Mouse (Mus musculus) embryonic facial prominence, embryonic 12.5 days (tissue): ENCODE measurements around the gene Doc2a. TPM values are rescaled to one million over a fixed set of nuclear protein-coding genes. Genes with fewer than 3 reads are reported as not detected.

Experiments
- polyA plus RNA-seq: library from polyadenylated mRNA; unstranded; fragments of >200 nt; fragmentation: Nextera tagmentation; extraction: Ambion mirVana; gene quantifications from 2 replicates; pipeline ENCODE4 v1.2.1, GENCODE M21; 2016

Gene Doc2a
- polyA plus RNA-seq, 1 experiment from 2014 or later: 2.8 TPM

Other genes with a start within 250 kb of the Doc2a start
- gene Nupr1, start 216.6 kb upstream of the Doc2a start, polyA plus RNA-seq: 4.3 and 5.6 TPM in 2 replicates
- gene Sgf29, start 198.1 kb upstream of the Doc2a start, polyA plus RNA-seq: 43.6 and 48.2 TPM in 2 replicates
- gene Sult1a1, start 171.0 kb upstream of the Doc2a start, polyA plus RNA-seq: 0.97 and 1.6 TPM in 2 replicates
- gene Bola2, start 152.0 kb upstream of the Doc2a start, polyA plus RNA-seq: 138 and 141 TPM in 2 replicates
- gene Slx1b, start 151.6 kb upstream of the Doc2a start, polyA plus RNA-seq: 13.4 and 13.5 TPM in 2 replicates
- 37.8 and 39.0 TPM in 2 replicates for gene Coro1a, start 139.6 kb upstream of the Doc2a start, polyA plus RNA-seq
- gene Mapk3, start 87.8 kb upstream of the Doc2a start, polyA plus RNA-seq: 52.2 and 54.5 TPM in 2 replicates
- 1.00 and 1.6 TPM in 2 replicates for gene Gdpd3, start 81.1 kb upstream of the Doc2a start, polyA plus RNA-seq
- gene Ypel3, start 70.5 kb upstream of the Doc2a start, polyA plus RNA-seq: 118 and 119 TPM in 2 replicates
- gene Tbx6, start 65.9 kb upstream of the Doc2a start, polyA plus RNA-seq: 0.61 and 0.85 TPM in 2 replicates
- gene Ppp4c, start 54.9 kb upstream of the Doc2a start, polyA plus RNA-seq: 362 and 385 TPM in 2 replicates
- gene Fam57b, start 49.7 kb upstream of the Doc2a start, polyA plus RNA-seq: 1.2 and 2.0 TPM in 2 replicates
- not detected in 2 replicates for gene 4930451I11Rik, start 15.8 kb upstream of the Doc2a start, polyA plus RNA-seq
- 43.7 and 45.6 TPM in 2 replicates for gene Hirip3, start 14.6 kb downstream of the Doc2a start, polyA plus RNA-seq
- gene Ino80e, start 15.0 kb downstream of the Doc2a start, polyA plus RNA-seq: 96.7 and 99.6 TPM in 2 replicates
- 57.7 and 61.3 TPM in 2 replicates for gene Taok2, start 37.3 kb downstream of the Doc2a start, polyA plus RNA-seq
- gene Tmem219, start 75.5 kb downstream of the Doc2a start, polyA plus RNA-seq: 18.6 and 22.2 TPM in 2 replicates
- gene Kctd13, start 81.5 kb downstream of the Doc2a start, polyA plus RNA-seq: 20.6 and 25.0 TPM in 2 replicates
- 0.55 and 0.77 TPM in 2 replicates for gene Asphd1, start 102.2 kb downstream of the Doc2a start, polyA plus RNA-seq
- 0.97 and 1.8 TPM in 2 replicates for gene Sez6l2, start 103.1 kb downstream of the Doc2a start, polyA plus RNA-seq
- gene Cdipt, start 128.5 kb downstream of the Doc2a start, polyA plus RNA-seq: 88.0 and 94.0 TPM in 2 replicates
- gene Cdiptos, start 128.7 kb downstream of the Doc2a start, polyA plus RNA-seq: 0.53 and 1.6 TPM in 2 replicates
- 5.6 and 7.1 TPM in 2 replicates for gene Mvp, start 167.2 kb downstream of the Doc2a start, polyA plus RNA-seq
- gene Pagr1b, start 169.1 kb downstream of the Doc2a start, polyA plus RNA-seq: 0.37 TPM in 1 of 2 replicates, not detected in the other
- 51.4 and 76.7 TPM in 2 replicates for gene Pagr1a, start 169.9 kb downstream of the Doc2a start, polyA plus RNA-seq
- gene Gm42742, start 173.7 kb downstream of the Doc2a start, polyA plus RNA-seq: 59.3 and 77.8 TPM in 2 replicates
- gene Prrt2, start 173.8 kb downstream of the Doc2a start, polyA plus RNA-seq: 8.9 and 9.6 TPM in 2 replicates
- 118 and 122 TPM in 2 replicates for gene Maz, start 179.6 kb downstream of the Doc2a start, polyA plus RNA-seq
- gene Kif22, start 195.1 kb downstream of the Doc2a start, polyA plus RNA-seq: 136 and 141 TPM in 2 replicates
- not detected in 2 replicates for gene Zg16, start 239.9 kb downstream of the Doc2a start, polyA plus RNA-seq
- gene AI467606, start 243.9 kb downstream of the Doc2a start, polyA plus RNA-seq: 1.3 and 1.5 TPM in 2 replicates